Mouse (Mus musculus): ENCODE measurements around the gene Ndufc1. TPM values are rescaled to one million over a fixed set of nuclear protein-coding genes. Genes with fewer than 3 reads are reported as not detected.

Gene Ndufc1
- polyA plus RNA-seq, 1 experiment from 2014 or later, result 1,554 TPM

DNA sequence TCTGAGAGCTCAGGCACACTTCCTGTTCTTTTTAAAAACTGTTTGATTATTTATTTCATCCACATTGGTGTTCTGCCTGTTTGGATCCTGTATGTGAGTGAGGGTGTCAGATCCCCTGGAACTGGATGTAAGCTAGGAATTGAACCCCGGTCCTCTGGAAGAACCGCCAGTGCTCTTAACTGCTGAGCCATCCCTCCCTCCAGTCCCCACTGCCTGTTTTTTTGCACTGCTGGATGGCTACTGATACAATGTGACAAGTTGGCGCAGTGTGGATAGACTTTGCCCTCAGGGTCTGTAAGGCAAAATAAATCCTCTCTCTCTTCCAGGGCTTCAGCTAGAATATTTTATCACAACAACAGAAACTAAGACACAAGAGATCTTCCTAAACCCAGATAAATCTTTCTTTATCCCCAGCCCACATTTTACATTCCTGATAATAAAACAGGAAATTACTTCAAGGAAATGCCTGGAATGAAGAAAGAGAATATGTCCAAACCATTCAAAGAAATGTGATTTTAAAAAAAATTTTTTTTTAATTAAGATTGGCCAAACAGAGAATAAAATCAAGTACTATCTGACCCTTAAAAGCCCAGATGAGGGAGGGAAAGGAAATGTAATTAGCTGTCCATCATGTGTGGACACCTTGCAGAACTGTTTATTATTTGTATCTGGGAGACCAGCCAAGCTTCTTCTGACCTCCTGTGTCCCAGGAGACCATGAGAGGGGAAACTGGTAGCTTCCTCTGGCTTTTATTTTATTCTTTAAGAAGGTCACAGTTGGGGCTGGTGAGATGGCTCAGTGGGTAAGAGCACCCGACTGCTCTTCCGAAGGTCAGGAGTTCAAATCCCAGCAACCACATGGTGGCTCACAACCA, 28.8 kb downstream of the Ndufc1 start:
- H3K9ac ChIP-seq (ENCODE audit: low read length), result no peak overlapping the region
- WGBS, result 67% methylated on average over 5 of the region's 5 CpGs
- H3K4me1 ChIP-seq (ENCODE audit: control insufficient read depth, insufficient read depth, low read length), result peaks cover 4% of the 10 kb centered on the region
- no peak overlapping the region for H3K4me3 ChIP-seq (ENCODE audit: low read length)
- no peak overlapping the region for H3K4me2 ChIP-seq (ENCODE audit: low read depth, low read length)
- ATAC-seq (replicated peaks; ENCODE audit: extremely low read depth, insufficient read depth, low FRiP score), result peak; percentile 46; the same call in 1 of the 2 replicates
- no peaks in the 10 kb centered on the region; the same call in 1 of the 2 replicates for H3K9me3 ChIP-seq (replicated peaks; ENCODE audit: control insufficient read depth, low read length)
- H3K27ac ChIP-seq (ENCODE audit: low read length), result 0 out of 2 replicates have a peak overlapping the region, but pooled peaks have one; percentile 25
- no peaks in the 10 kb centered on the region for H3K36me3 ChIP-seq (ENCODE audit: control insufficient read depth, insufficient read depth)
- no peaks in the 10 kb centered on the region for H3K27me3 ChIP-seq (ENCODE audit: control insufficient read depth, insufficient read depth, low read length)

DNA sequence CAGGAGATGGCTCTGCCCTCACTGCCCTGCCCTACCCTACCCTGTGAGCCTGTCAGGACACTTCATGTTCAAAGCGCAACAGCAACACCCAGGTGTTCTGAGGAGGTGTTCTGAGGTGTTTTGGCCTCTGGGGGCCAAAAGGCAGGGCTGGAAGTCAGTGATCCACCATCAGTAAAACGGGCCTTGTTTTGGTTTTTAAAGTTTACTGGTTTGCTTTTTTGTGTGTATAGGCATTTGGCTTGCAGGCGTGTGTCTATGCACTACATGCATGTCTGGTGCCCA, 30.2 kb downstream of the Ndufc1 start:
- peaks cover 4% of the 10 kb centered on the region; the same call in 1 of the 2 replicates for H3K9me3 ChIP-seq (replicated peaks; ENCODE audit: control insufficient read depth, low read length)
- no peaks in the 10 kb centered on the region for H3K36me3 ChIP-seq (ENCODE audit: control insufficient read depth, insufficient read depth)
- H3K4me1 ChIP-seq (ENCODE audit: control insufficient read depth, insufficient read depth, low read length), result peaks cover 4% of the 10 kb centered on the region
- WGBS, result 74% methylated on average over 3 of the region's 3 CpGs
- no peak for ATAC-seq (replicated peaks; ENCODE audit: extremely low read depth, insufficient read depth, low FRiP score)
- H3K4me2 ChIP-seq (ENCODE audit: low read depth, low read length), result peak overlapping the region; percentile 73
- peak overlapping the region; percentile 72 for H3K9ac ChIP-seq (ENCODE audit: low read length)
- H3K27ac ChIP-seq (ENCODE audit: low read length), result no peak overlapping the region; the same call in 1 of the 2 replicates
- H3K4me3 ChIP-seq (ENCODE audit: low read length), result peak overlapping the region; percentile 59
- no peaks in the 10 kb centered on the region for H3K27me3 ChIP-seq (ENCODE audit: control insufficient read depth, insufficient read depth, low read length)

DNA sequence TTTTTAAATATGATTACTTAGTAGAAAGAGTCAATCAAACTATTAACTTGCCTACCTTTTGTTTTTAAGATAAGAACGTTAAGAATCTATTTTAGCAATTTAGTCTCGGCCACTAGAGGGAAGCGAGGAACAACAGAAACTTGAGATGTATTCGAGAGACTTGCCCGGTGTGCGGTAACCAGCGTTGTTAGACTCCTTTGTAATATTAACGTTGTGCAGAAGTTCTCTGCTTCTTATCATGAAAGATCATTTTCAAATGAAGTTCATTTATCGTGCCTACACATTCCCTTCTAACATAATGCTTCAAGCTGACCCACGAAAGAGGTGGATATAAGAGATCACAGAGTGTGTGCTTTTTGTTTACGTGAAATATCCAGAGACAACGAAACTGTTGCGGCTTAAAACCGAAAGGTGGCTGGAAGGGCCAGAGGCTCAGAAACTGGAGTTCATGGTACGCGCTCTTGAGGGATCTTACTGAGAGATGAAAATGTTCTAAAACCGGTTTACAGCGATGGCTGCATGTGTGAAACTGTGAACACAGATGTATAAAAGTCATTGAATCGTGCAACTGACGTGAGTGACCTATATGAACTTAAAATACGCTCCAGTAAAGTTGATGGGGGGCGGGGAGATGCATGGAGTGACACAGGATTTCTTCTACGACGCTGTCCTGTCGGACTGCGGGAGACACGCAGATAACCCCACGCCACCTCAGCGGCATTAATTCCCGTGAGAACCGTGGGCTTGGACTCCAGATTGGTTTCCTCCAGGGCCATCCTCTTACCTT, 30.7 kb downstream of the Ndufc1 start:
- ATAC-seq (replicated peaks; ENCODE audit: extremely low read depth, insufficient read depth, low FRiP score), result 0 out of 2 replicates have a peak, but pooled peaks have one; percentile 50
- WGBS, result 24% methylated on average over 31 of the region's 31 CpGs
- Histone ChIP-seq H3K4me3 (ENCODE audit: low read length) (peak overlapping the region; percentile 59), H3K27ac (ENCODE audit: low read length) (peak overlapping the region; percentile 59), H3K27me3 (ENCODE audit: control insufficient read depth, insufficient read depth, low read length) (no peaks in the 10 kb centered on the region), H3K9ac (ENCODE audit: low read length) (peak overlapping the region; percentile 72), H3K9me3 (replicated peaks; ENCODE audit: control insufficient read depth, low read length) (peaks cover 4% of the 10 kb centered on the region; the same call in 1 of the 2 replicates), H3K4me2 (ENCODE audit: low read depth, low read length) (peak overlapping the region; percentile 73), H3K36me3 (ENCODE audit: control insufficient read depth, insufficient read depth) (no peaks in the 10 kb centered on the region), H3K4me1 (ENCODE audit: control insufficient read depth, insufficient read depth, low read length) (peaks cover 4% of the 10 kb centered on the region)

DNA sequence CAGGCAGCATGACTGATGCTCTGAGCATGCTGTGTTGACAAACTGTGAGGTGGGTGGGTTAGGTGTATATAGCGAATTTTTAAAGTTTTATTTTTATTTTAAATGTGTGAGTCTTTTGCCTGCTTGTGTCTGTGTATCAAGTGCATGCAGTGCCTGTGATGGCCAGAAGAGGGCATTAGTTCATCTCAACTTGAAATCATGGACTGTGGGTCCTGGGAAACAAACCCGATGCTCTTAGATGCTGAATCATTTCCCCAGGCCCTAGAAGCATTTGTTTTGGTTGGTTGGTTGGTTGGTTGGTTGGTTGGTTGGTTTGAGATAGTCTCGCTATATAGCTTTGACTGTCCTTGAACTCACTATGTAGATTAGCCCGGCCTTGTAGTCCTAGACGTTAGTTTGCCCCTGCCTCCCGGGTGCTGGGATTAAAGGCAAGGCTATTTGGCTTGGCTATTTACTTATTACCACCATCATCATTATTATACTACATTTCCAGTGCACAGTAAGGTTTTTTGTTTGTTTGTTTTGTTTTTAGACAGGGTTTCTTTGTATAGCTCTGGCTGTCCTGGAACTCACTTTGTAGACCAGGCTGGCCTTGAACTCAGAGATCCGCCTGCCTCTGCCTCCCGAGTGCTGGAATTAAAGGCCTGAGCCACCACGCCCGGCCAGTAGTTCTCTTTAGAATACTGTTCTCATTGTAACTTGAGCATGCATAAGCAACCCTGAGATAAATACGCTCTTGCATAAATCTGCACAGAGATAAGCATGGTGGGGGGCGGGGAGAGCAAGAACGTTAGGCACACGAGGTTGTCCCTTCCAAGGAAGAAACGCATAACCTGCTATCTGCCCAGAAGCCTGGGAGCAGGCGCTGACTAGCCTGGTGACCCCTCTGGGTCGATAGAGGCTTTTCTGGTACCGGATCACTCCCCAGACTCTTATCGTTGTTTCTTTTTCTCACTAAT, 33.2 kb downstream of the Ndufc1 start:
- Histone ChIP-seq H3K4me2 (ENCODE audit: low read depth, low read length) (no peak overlapping the region), H3K9ac (ENCODE audit: low read length) (no peak overlapping the region)

DNA sequence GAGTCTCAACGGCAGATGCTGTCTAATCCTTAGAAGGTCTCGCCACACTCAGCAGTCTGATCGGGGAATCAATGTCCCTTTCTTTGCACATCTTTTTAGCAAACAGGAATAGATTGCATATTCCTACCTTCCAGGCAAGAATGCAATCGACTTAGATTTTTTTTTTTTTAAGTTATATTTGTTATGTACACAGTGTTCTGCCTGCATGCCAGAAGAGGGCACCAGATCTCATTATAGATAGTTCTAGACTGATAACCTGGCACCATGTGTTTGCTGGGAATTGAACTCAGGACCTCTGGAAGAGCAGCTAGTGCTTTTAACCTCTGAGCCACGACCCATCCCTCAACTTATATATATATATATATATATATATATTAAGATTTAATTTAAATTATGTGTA, 35.2 kb downstream of the Ndufc1 start:
- Histone ChIP-seq H3K9ac (ENCODE audit: low read length) (no peak overlapping the region), H3K4me1 (ENCODE audit: control insufficient read depth, insufficient read depth, low read length) (peaks cover 1% of the 10 kb centered on the region), H3K27ac (ENCODE audit: low read length) (no peak overlapping the region), H3K4me3 (ENCODE audit: low read length) (no peak overlapping the region), H3K27me3 (ENCODE audit: control insufficient read depth, insufficient read depth, low read length) (no peaks in the 10 kb centered on the region), H3K36me3 (ENCODE audit: control insufficient read depth, insufficient read depth) (no peaks in the 10 kb centered on the region), H3K4me2 (ENCODE audit: low read depth, low read length) (no peak overlapping the region), H3K9me3 (replicated peaks; ENCODE audit: control insufficient read depth, low read length) (peaks cover 4% of the 10 kb centered on the region; the same call in 1 of the 2 replicates)
- ATAC-seq (replicated peaks; ENCODE audit: extremely low read depth, insufficient read depth, low FRiP score), result no peak
- 83% methylated on average over 5 of the region's 5 CpGs for WGBS

More for the DNA sequence above, 33.2 kb downstream of the Ndufc1 start:
- WGBS, result 76% methylated on average over 19 of the region's 19 CpGs
- H3K27ac ChIP-seq (ENCODE audit: low read length), result no peak overlapping the region
- no peaks in the 10 kb centered on the region for H3K27me3 ChIP-seq (ENCODE audit: control insufficient read depth, insufficient read depth, low read length)
- no peak overlapping the region for H3K4me3 ChIP-seq (ENCODE audit: low read length)
- no peak for ATAC-seq (replicated peaks; ENCODE audit: extremely low read depth, insufficient read depth, low FRiP score)
- H3K4me1 ChIP-seq (ENCODE audit: control insufficient read depth, insufficient read depth, low read length), result peaks cover 4% of the 10 kb centered on the region
- H3K9me3 ChIP-seq (replicated peaks; ENCODE audit: control insufficient read depth, low read length), result peaks cover 4% of the 10 kb centered on the region; the same call in 1 of the 2 replicates
- no peaks in the 10 kb centered on the region for H3K36me3 ChIP-seq (ENCODE audit: control insufficient read depth, insufficient read depth)

DNA sequence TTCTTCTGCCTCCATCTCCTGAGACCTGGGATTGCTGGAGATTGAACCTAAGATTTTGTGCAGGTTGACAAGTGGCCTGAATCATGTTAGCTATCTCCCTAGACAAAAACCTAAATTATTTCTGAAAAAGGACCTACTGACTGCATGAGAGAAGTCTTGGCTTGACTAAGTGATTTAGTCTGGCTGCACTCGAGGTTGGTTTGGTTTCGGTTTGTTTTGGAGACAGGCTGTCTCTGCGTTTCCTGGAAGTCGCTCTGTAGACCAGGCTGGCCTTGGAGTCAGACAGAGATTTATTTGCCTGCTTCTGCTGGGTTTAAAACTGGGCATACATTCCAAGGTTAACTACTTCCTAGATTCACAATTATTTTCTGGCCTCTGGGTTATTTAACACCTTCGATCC, 35.9 kb downstream of the Ndufc1 start:
- Histone ChIP-seq H3K27me3 (ENCODE audit: control insufficient read depth, insufficient read depth, low read length) (no peaks in the 10 kb centered on the region), H3K4me1 (ENCODE audit: control insufficient read depth, insufficient read depth, low read length) (no peaks in the 10 kb centered on the region), H3K4me3 (ENCODE audit: low read length) (no peak overlapping the region), H3K36me3 (ENCODE audit: control insufficient read depth, insufficient read depth) (no peaks in the 10 kb centered on the region), H3K4me2 (ENCODE audit: low read depth, low read length) (peak overlapping the region; percentile 28; the same call in 1 of the 2 replicates), H3K9me3 (replicated peaks; ENCODE audit: control insufficient read depth, low read length) (peaks cover 4% of the 10 kb centered on the region; the same call in 1 of the 2 replicates), H3K27ac (ENCODE audit: low read length) (no peak overlapping the region), H3K9ac (ENCODE audit: low read length) (no peak overlapping the region)
- 51% methylated on average over 5 of the region's 5 CpGs for WGBS
- no peak for ATAC-seq (replicated peaks; ENCODE audit: extremely low read depth, insufficient read depth, low FRiP score)

DNA sequence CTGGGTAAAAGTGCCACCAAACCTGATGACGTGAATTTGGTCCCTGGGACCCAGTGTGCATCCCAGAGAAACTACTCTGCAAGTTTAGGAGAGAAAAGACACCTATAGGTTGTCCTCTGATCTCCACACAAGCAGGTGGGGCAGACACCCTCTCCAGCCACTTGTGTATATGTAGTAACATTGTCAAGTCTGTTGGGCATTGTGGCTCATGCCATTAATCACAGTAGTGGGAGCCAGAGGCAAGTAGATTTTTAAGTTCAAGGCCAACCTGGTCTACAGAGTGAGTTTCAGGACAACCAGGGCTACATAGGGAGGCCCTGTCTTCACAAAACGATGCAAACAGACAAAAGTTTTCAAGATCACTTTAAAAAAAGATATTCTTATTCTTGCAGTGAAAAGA, 37.0 kb downstream of the Ndufc1 start:
- Histone ChIP-seq H3K4me1 (ENCODE audit: control insufficient read depth, insufficient read depth, low read length) (no peaks in the 10 kb centered on the region), H3K27me3 (ENCODE audit: control insufficient read depth, insufficient read depth, low read length) (no peaks in the 10 kb centered on the region), H3K4me3 (ENCODE audit: low read length) (no peak overlapping the region), H3K9me3 (replicated peaks; ENCODE audit: control insufficient read depth, low read length) (peaks cover 4% of the 10 kb centered on the region; the same call in 1 of the 2 replicates), H3K27ac (ENCODE audit: low read length) (no peak overlapping the region), H3K36me3 (ENCODE audit: control insufficient read depth, insufficient read depth) (no peaks in the 10 kb centered on the region), H3K4me2 (ENCODE audit: low read depth, low read length) (no peak overlapping the region), H3K9ac (ENCODE audit: low read length) (no peak overlapping the region)
- no peak for ATAC-seq (replicated peaks; ENCODE audit: extremely low read depth, insufficient read depth, low FRiP score)
- 66% methylated on average over 2 of the region's 2 CpGs for WGBS

DNA sequence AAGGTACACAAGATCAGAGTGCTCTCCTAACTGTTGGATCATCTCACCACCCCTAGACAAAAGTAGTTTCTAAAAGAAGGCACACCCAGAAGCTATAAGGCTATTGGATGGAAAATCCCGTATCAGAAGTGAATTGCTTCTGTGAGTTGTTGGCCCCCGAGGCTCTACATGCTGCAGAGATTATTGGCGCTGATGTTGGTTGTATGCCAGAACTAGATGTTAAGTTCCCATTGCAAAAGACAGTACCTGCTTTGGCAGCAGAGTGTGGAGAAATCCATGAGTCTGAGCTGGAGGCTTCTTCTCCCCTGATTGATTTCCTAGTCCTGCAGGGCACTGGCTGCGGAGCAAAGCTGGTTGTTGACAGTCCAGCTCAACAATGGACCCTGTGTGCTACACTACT, 40.8 kb downstream of the Ndufc1 start:
- H3K27ac ChIP-seq (ENCODE audit: low read length), result no peak overlapping the region
- ATAC-seq (replicated peaks; ENCODE audit: extremely low read depth, insufficient read depth, low FRiP score), result no peak
- H3K4me1 ChIP-seq (ENCODE audit: control insufficient read depth, insufficient read depth, low read length), result peaks cover 10% of the 10 kb centered on the region
- 68% methylated on average over 4 of the region's 4 CpGs for WGBS
- no peak overlapping the region for H3K4me2 ChIP-seq (ENCODE audit: low read depth, low read length)
- no peaks in the 10 kb centered on the region for H3K9me3 ChIP-seq (replicated peaks; ENCODE audit: control insufficient read depth, low read length)
- H3K9ac ChIP-seq (ENCODE audit: low read length), result no peak overlapping the region
- H3K36me3 ChIP-seq (ENCODE audit: control insufficient read depth, insufficient read depth), result no peaks in the 10 kb centered on the region
- no peaks in the 10 kb centered on the region for H3K27me3 ChIP-seq (ENCODE audit: control insufficient read depth, insufficient read depth, low read length)
- H3K4me3 ChIP-seq (ENCODE audit: low read length), result no peak overlapping the region

Measured in heart, embryonic 16.5 days (tissue).